ENCODE assay signal across 12 mouse cellular contexts in genomic region chr9:27301486-27301885, GRCm38 (mm10). TPM values are rescaled to one million over a fixed set of nuclear protein-coding genes. Genes with fewer than 3 reads are reported as not detected.
DNase-seq lines count a peak whose midpoint lies in the region; ATAC-seq and TF ChIP-seq lines count a peak whose summit lies in the region.
"Had no signal": no experiment of that assay in that cellular context is flagged by ENCODE, and none has a peak within 500 bp of the region (broad histone marks: within the 10 kb centered on the region; RNA-seq: fewer than 3 reads in every experiment).

No protein-coding gene starts in this region.

- peak overlapping the region; percentile 76; the same call in 1 of the 2 replicates for H3K9ac ChIP-seq in midbrain, embryonic 15.5 days
- H3K9ac ChIP-seq: heart, embryonic 13.5 days had no signal

- H3K9me3 ChIP-seq in hindbrain, embryonic 10.5 days, result no peaks in the 10 kb centered on the region
- H3K9me3 ChIP-seq in midbrain, embryonic 15.5 days, result no peaks in the 10 kb centered on the region
- H3K9me3 ChIP-seq: heart, embryonic 13.5 days had no signal

- H3K4me2 ChIP-seq in midbrain, embryonic 15.5 days, result peak overlapping the region; percentile 95

- DNase-seq in ES-CJ7 (ENCODE audit: low read depth, low spot score), result peak; percentile 48
- peak; percentile 48 for DNase-seq in hindbrain, embryonic 10.5 days (ENCODE audit: low spot score)
- DNase-seq in adrenal gland, postnatal 14 days, result no peak
- no peak for DNase-seq in adrenal gland, adult 8-10 months
- DNase-seq in frontal cortex, postnatal 25 days (ENCODE audit: low spot score in 2 of 2), result no peak
- DNase-seq: liver; spleen, adult 18-20 months; thymus, postnatal 4 days had no signal

- peaks cover 25% of the 10 kb centered on the region for H3K27me3 ChIP-seq in hindbrain, embryonic 10.5 days (ENCODE audit: insufficient read depth, poor library complexity, severe bottlenecking)
- H3K27me3 ChIP-seq in midbrain, embryonic 15.5 days (replicated peaks), result 0 out of 2 replicates have a peak, but pooled peaks cover 4% of the 10 kb centered on the region

- WGBS in hindbrain, embryonic 10.5 days, result 45% methylated on average over 5 of the region's 5 CpGs
- 66% methylated on average over 5 of the region's 5 CpGs for WGBS in midbrain, embryonic 15.5 days

- peak overlapping the region; percentile 69 for H3K4me3 ChIP-seq in cortical plate, adult 2 months (ENCODE audit: insufficient read depth, low read length)
- peak overlapping the region; percentile 73 for H3K4me3 ChIP-seq in hindbrain, embryonic 10.5 days
- peak overlapping the region; percentile 93 for H3K4me3 ChIP-seq in midbrain, embryonic 15.5 days

- H3K4me1 ChIP-seq in cortical plate, adult 2 months (ENCODE audit: control insufficient read depth, insufficient read depth, low read length), result peaks cover 5% of the 10 kb centered on the region; the same call in 1 of the 2 replicates
- H3K4me1 ChIP-seq in hindbrain, embryonic 10.5 days (replicated peaks), result peaks cover 78% of the 10 kb centered on the region
- H3K4me1 ChIP-seq in midbrain, embryonic 15.5 days, result peaks cover 63% of the 10 kb centered on the region

- 0 out of 2 replicates have a peak overlapping the region, but pooled peaks have one; percentile 9 for H3K27ac ChIP-seq in cortical plate, adult 2 months (ENCODE audit: insufficient read depth, low read length)
- no peak overlapping the region for H3K27ac ChIP-seq in hindbrain, embryonic 10.5 days
- no peak overlapping the region for H3K27ac ChIP-seq in midbrain, embryonic 15.5 days
- H3K27ac ChIP-seq: heart, embryonic 13.5 days; kidney, postnatal 0 days had no signal

- TF ChIP-seq CTCF in cortical plate, adult 2 months (IDR thresholded peaks at IDR 0.05; ENCODE audit: extremely low read depth, insufficient read depth, low read length), result no peak

- no peak for ATAC-seq in midbrain, embryonic 15.5 days (replicated peaks)

- TF ChIP-seq POLR2A in cortical plate, adult 2 months (IDR thresholded peaks at IDR 0.05; ENCODE audit: extremely low read depth, insufficient read depth, low read length), result no peak

- no peaks in the 10 kb centered on the region for H3K36me3 ChIP-seq in hindbrain, embryonic 10.5 days
- H3K36me3 ChIP-seq in midbrain, embryonic 15.5 days (replicated peaks), result no peaks in the 10 kb centered on the region
- H3K36me3 ChIP-seq: heart, embryonic 13.5 days had no signal

RNA-seq across cellular contexts. Expression of gene Igsf9b, which starts 2.5 kb away (rescaled TPM):
- 23.1 and 26.1 TPM in 2 replicates for polyA plus RNA-seq in cortical plate, adult 2 months (2012; rRNA removed)
- polyA plus RNA-seq in hindbrain, embryonic 10.5 days (2016; fragmentation: Nextera tagmentation; extraction: Ambion mirVana), result 6.8 and 6.9 TPM in 2 replicates
- polyA plus RNA-seq in midbrain, embryonic 15.5 days (2015; fragmentation: Nextera tagmentation; extraction: Ambion mirVana), result 22.7 and 23.1 TPM in 2 replicates
- 4.0 and 4.8 TPM in 2 replicates for total RNA-seq in adrenal gland, postnatal 14 days (2021)
- 1 to 10 TPM; 3.5 to 8.2 (median 5.9) TPM for total RNA-seq in adrenal gland, adult 8-10 months (2022)

Comparison
In these comparisons a context has a peak if more than half of its experiments do, and no peak if none do; other contexts are left out.
1. DNase-seq: peak in ES-CJ7 (single experiment) and hindbrain, embryonic 10.5 days (single experiment); none in adrenal gland, postnatal 14 days (single experiment), adrenal gland, adult 8-10 months (single experiment) and frontal cortex, postnatal 25 days (0 of 2).
2. Peak in every context shown above with its lines, with median percentiles within 50 percentile points of each other: H3K4me3 ChIP-seq.